Mouse (Mus musculus) liver, embryonic 11.5 days (tissue): ENCODE measurements around the gene Herc3. TPM values are rescaled to one million over a fixed set of nuclear protein-coding genes. Genes with fewer than 3 reads are reported as not detected.

Experiments used
- ATAC-seq: fragments of 200-750 bp; cut with Nextera tagmentation; replicated peaks from 2 replicates; pipeline ENCODE4 v1.8.0; 2017; ENCODE audit warnings: moderate number of reproducible peaks, mild to moderate bottlenecking, moderate TSS enrichment, moderate library complexity; ENCODE audit not compliant: low FRiP score
- DNase-seq: peaks from one replicate; pipeline ENCODE4 v3.0.0-alpha.2; 2017; ENCODE audit warnings: low spot score
- H3K27ac ChIP-seq: fragments of 300-500 bp; sonication (generic); 2 replicates; pipeline ENCODE4 v1.5.1; 2014; ENCODE audit warnings: mild to moderate bottlenecking, low read depth, low read length, control low read depth
- H3K27me3 ChIP-seq: fragments of 300-500 bp; sonication (generic); replicated peaks from 2 replicates; pipeline ENCODE4 v1.6.1; 2014; ENCODE audit warnings: low read length, mixed read lengths; ENCODE audit not compliant: control insufficient read depth, insufficient read depth
- H3K36me3 ChIP-seq: fragments of 300-500 bp; sonication (generic); 2 replicates; pipeline ENCODE4 v1.6.1; 2014; ENCODE audit warnings: mild to moderate bottlenecking, low read length, moderate library complexity, mixed read lengths; ENCODE audit not compliant: control insufficient read depth, insufficient read depth
- H3K4me1 ChIP-seq: fragments of 300-500 bp; sonication (generic); replicated peaks from 2 replicates; pipeline ENCODE4 v1.6.1; 2014; ENCODE audit warnings: low read length, mixed read lengths; ENCODE audit not compliant: control insufficient read depth, insufficient read depth
- H3K4me2 ChIP-seq: fragments of 300-500 bp; sonication (generic); 2 replicates; pipeline ENCODE4 v1.6.1; 2014; ENCODE audit warnings: mild to moderate bottlenecking, control low read depth, moderate library complexity
- H3K4me3 ChIP-seq: fragments of 300-500 bp; sonication (generic); 2 replicates; pipeline ENCODE4 v1.5.1; 2014; ENCODE audit warnings: low read depth, low read length, control low read depth
- H3K9ac ChIP-seq: fragments of 300-500 bp; sonication (generic); 2 replicates; pipeline ENCODE4 v1.6.1; 2014; ENCODE audit warnings: low read depth, low read length, control low read depth
- H3K9me3 ChIP-seq: fragments of 300-500 bp; sonication (generic); 2 replicates; pipeline ENCODE4 v1.6.1; 2016; ENCODE audit warnings: low read length, inconsistent platforms, mixed read lengths; ENCODE audit not compliant: control insufficient read depth
- WGBS: fragments of 180-500 bp; shearing (Covaris S2); extraction: QIAGEN DNeasy Blood & Tissue Kit; methylation state at CpG from one replicate; pipeline ENCODE4 v1.1.7; 2014; 5-methylcytosine and 5-hydroxymethylcytosine counted together
- polyA plus RNA-seq: library from polyadenylated mRNA; unstranded; fragments of >200 nt; fragmentation: Nextera tagmentation; extraction: Ambion mirVana; gene quantifications from 2 replicates; pipeline ENCODE4 v1.2.1, GENCODE M21; 2014

The Herc3 gene
- polyA plus RNA-seq, 1 experiment from 2014 or later, result 3.6 TPM

DNA sequence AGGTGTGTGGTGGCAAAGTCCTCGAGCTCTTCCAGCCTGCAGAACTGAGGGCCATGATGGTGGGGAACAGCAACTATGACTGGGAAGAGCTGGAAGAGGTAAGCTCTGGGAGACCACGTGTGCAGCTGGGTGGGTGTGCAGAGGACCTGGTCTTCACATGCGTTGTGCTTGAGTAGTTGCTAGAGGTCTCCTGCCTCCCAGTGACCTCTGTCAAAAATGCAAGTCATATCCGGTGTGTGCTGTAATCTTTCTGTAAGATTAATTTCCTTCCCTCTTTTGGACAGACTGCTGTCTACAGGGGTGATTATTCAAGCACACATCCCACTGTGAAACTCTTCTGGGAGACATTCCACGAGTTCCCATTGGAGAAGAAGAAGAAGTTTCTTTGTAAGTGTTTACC, 85.2 kb downstream of the Herc3 start:
- no peak for DNase-seq
- Histone ChIP-seq H3K9me3 (no peaks in the 10 kb centered on the region), H3K27me3 (no peaks in the 10 kb centered on the region), H3K4me3 (no peak overlapping the region), H3K9ac (no peak overlapping the region), H3K4me1 (no peaks in the 10 kb centered on the region), H3K4me2 (no peak overlapping the region), H3K36me3 (no peaks in the 10 kb centered on the region), H3K27ac (no peak overlapping the region)
- WGBS, result 46% methylated on average over 5 of the region's 5 CpGs
- peak; percentile 45; the same call in 1 of the 2 replicates for ATAC-seq

DNA sequence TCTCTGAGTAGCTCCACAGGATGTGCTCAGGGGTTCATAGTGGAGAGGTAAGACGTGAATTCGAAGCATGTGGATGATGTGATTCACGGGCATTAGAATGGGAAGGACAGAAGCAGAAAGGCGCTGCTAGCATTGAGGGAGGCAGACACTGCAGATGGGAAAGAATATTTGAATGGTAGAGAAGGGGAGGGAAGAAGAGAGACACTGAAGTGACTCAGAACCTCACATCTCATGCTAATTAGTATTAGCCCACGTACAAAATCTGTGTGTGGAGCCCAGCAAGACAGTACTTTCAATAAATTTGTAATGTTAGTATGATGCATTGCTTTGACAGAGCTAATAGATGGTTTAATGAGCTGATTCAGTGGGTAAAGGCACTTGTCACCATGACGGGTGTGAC, 89.5 kb downstream of the Herc3 start:
- H3K27ac ChIP-seq, result no peak overlapping the region
- no peak overlapping the region for H3K4me2 ChIP-seq
- no peaks in the 10 kb centered on the region for H3K4me1 ChIP-seq
- no peak for ATAC-seq
- WGBS, result 79% methylated on average over 6 of the region's 6 CpGs
- no peaks in the 10 kb centered on the region for H3K36me3 ChIP-seq
- H3K9me3 ChIP-seq, result no peaks in the 10 kb centered on the region
- no peak overlapping the region for H3K4me3 ChIP-seq
- no peak for DNase-seq
- H3K27me3 ChIP-seq, result no peaks in the 10 kb centered on the region
- H3K9ac ChIP-seq, result no peak overlapping the region

- Histone ChIP-seq H3K9me3 (no peaks in the 10 kb centered on the region), H3K27ac (no peak overlapping the region), H3K4me1 (no peaks in the 10 kb centered on the region), H3K4me3 (no peak overlapping the region), H3K9ac (no peak overlapping the region), H3K36me3 (no peaks in the 10 kb centered on the region), H3K27me3 (no peaks in the 10 kb centered on the region), H3K4me2 (no peak overlapping the region)
- 50% methylated on average over 3 of the region's 3 CpGs for WGBS
- ATAC-seq (no peak), DNase-seq (no peak)
Observed at GRCm38 (mm10) chr6:58921623-58922022, 90.4 kb downstream of the Herc3 start.

DNA sequence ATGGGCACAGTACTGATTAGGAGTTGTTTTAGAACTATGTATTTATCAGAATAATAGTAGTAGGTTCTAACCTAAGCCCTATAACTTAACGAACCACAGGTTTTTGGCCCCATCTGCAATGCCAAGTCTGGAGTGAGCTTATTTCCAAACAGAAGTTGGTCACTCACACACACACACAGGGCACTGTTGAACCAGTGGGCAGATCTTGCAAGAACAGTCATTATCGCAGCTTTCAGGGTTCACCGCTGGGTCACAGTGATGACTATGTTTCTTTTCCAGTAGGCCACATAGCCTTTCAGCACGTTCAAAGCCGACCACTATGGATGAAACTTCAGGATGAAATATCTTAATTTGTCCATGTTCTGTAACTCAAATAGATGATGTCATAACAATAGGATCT, 91.2 kb downstream of the Herc3 start:
- WGBS, result 77% methylated on average over 5 of the region's 5 CpGs

DNA sequence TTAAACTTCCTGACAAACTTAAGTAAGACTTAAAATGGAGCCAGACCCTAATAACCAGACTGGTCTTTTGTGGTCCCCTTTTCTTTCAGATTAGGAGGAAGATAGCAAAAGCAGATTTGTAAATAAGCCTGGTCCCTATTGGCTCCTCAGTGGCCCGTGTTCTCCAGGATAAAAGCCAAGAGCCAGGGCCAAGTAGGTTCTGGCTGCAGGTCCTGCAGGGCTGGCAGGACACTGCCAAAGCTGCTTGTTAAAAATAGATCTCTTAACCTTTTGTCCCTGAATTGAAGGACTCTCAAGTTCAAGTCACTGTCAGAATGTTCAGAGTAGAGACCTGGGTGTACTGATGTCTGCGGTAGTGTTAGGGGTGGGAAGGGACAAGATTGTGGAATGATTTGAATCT, 96.6 kb downstream of the Herc3 start:
- Histone ChIP-seq H3K9me3 (no peaks in the 10 kb centered on the region), H3K27me3 (no peaks in the 10 kb centered on the region), H3K4me1 (no peaks in the 10 kb centered on the region), H3K4me3 (no peak overlapping the region), H3K27ac (no peak overlapping the region), H3K4me2 (no peak overlapping the region), H3K9ac (no peak overlapping the region), H3K36me3 (no peaks in the 10 kb centered on the region)
- DNase-seq (no peak), ATAC-seq (no peak)
- 73% methylated on average over 2 of the region's 2 CpGs for WGBS

More for the DNA sequence above, 91.2 kb downstream of the Herc3 start:
- DNase-seq (no peak), ATAC-seq (no peak)
- H3K36me3 ChIP-seq, result no peaks in the 10 kb centered on the region
- no peaks in the 10 kb centered on the region for H3K9me3 ChIP-seq
- no peak overlapping the region for H3K4me3 ChIP-seq
- H3K27ac ChIP-seq, result no peak overlapping the region
- no peaks in the 10 kb centered on the region for H3K27me3 ChIP-seq
- no peak overlapping the region for H3K9ac ChIP-seq
- H3K4me2 ChIP-seq, result no peak overlapping the region
- no peaks in the 10 kb centered on the region for H3K4me1 ChIP-seq

DNA sequence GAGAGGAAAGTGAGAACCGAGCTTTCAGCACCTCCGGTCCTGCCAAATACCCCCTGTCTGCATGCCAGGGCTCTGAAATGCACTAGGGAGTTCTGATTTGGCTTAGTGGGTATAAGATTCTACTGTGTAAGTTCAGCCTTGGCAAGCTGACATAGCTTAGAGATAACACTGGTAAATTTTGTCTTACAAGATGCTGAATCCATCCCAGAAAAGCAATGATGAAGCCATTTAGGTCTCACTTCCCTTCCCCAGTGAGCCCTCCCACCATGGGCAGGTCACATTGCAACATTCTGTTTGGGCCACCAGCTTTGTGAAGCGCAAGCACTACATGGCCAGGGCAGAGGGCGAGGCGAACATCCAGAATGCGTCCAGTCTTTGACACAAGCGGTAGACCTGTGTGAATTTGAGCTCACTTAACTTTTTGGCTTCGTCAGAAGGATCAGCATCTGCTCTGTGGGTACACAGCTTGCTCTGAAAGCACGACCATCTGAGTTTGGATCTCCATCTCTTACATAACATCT, 98.7 kb downstream of the Herc3 start:
- Histone ChIP-seq H3K4me3 (no peak overlapping the region), H3K9ac (no peak overlapping the region), H3K27me3 (no peaks in the 10 kb centered on the region), H3K9me3 (no peaks in the 10 kb centered on the region), H3K27ac (no peak overlapping the region), H3K4me1 (no peaks in the 10 kb centered on the region), H3K4me2 (no peak overlapping the region), H3K36me3 (no peaks in the 10 kb centered on the region)
- ATAC-seq, result no peak
- DNase-seq, result no peak
- WGBS, result 82% methylated on average over 9 of the region's 9 CpGs

GRCm38 (mm10) chr6:58931149-58931548, 99.9 kb downstream of the Herc3 start:
- WGBS, result 74% methylated on average over 4 of the region's 4 CpGs
- no peaks in the 10 kb centered on the region for H3K36me3 ChIP-seq
- no peak overlapping the region for H3K27ac ChIP-seq
- no peak overlapping the region for H3K4me2 ChIP-seq
- ATAC-seq (no peak), DNase-seq (no peak)
- no peak overlapping the region for H3K9ac ChIP-seq
- no peaks in the 10 kb centered on the region for H3K27me3 ChIP-seq
- no peaks in the 10 kb centered on the region for H3K4me1 ChIP-seq
- H3K9me3 ChIP-seq, result no peaks in the 10 kb centered on the region
- H3K4me3 ChIP-seq, result no peak overlapping the region

DNA sequence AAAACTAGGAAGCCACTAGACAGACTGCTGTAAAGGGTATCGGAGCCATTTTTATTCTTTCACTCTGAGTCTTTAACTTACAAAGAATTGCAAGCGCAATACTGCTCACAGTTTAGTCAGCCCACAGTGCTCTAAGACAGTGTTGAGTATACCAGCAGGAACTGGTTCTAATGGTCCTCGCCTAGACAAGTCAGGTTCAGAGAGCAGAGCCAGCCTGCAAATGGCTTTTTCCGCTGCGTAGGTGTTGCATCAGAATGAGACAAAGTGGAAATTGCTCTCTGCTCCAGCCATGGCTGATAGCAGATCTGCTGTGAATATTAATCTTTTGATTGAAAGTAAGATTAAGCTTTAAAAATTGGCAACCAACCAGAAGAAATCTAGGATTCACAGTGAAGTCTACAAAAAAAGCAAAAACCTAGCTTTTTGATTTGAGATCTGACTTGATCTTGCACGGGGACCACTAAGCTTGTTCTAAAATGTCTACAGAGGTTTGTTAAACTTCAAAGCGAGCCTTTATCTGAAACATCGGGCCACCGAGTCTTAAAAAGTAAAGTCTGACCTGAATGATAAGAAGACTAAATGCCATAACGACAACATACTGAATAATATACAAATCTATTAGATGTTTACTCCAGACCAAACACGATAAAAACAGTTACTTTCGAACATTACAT, 101.4 kb downstream of the Herc3 start:
- Histone ChIP-seq H3K27me3 (no peaks in the 10 kb centered on the region), H3K9me3 (no peaks in the 10 kb centered on the region), H3K4me1 (no peaks in the 10 kb centered on the region), H3K4me3 (no peak overlapping the region), H3K36me3 (no peaks in the 10 kb centered on the region), H3K9ac (no peak overlapping the region), H3K27ac (no peak overlapping the region), H3K4me2 (no peak overlapping the region)
- no peak for ATAC-seq
- no peak for DNase-seq
- WGBS, result 85% methylated on average over 12 of the region's 12 CpGs

GRCm38 (mm10) chr6:58933189-58933913, 102.1 kb downstream of the Herc3 start:
- no peaks in the 10 kb centered on the region for H3K27me3 ChIP-seq
- H3K36me3 ChIP-seq, result no peaks in the 10 kb centered on the region
- H3K9ac ChIP-seq, result no peak overlapping the region
- no peaks in the 10 kb centered on the region for H3K4me1 ChIP-seq
- ATAC-seq, result no peak
- H3K27ac ChIP-seq, result no peak overlapping the region
- WGBS, result 59% methylated on average over 6 of the region's 6 CpGs
- DNase-seq, result no peak
- H3K4me2 ChIP-seq, result no peak overlapping the region
- H3K4me3 ChIP-seq, result no peak overlapping the region
- H3K9me3 ChIP-seq, result no peaks in the 10 kb centered on the region
